In genomic region chr11:4263296-4263695, GRCm38 (mm10) we compare ENCODE assay signal across 26 mouse cellular contexts. TPM values are rescaled to one million over a fixed set of nuclear protein-coding genes. Genes with fewer than 3 reads are reported as not detected.
DNase-seq lines count a peak whose midpoint lies in the region; ATAC-seq and TF ChIP-seq lines count a peak whose summit lies in the region.
"Had no signal": no experiment of that assay in that cellular context is flagged by ENCODE, and none has a peak within 500 bp of the region (broad histone marks: within the 10 kb centered on the region; RNA-seq: fewer than 3 reads in every experiment).

No protein-coding gene starts in this region.

- no peaks in the 10 kb centered on the region for H3K9me3 ChIP-seq in heart, embryonic 10.5 days
- H3K9me3 ChIP-seq in heart, embryonic 12.5 days (replicated peaks): no peaks in the 10 kb centered on the region
- no peaks in the 10 kb centered on the region for H3K9me3 ChIP-seq in midbrain, embryonic 11.5 days (ENCODE audit: control insufficient read depth, low read length)
- no peaks in the 10 kb centered on the region for H3K9me3 ChIP-seq in midbrain, postnatal 0 days (ENCODE audit: low read length)
- H3K9me3 ChIP-seq in limb, embryonic 10.5 days (replicated peaks): no peaks in the 10 kb centered on the region
- H3K9me3 ChIP-seq: forebrain, embryonic 13.5 days had no signal

- peaks cover 63% of the 10 kb centered on the region for H3K4me1 ChIP-seq in heart, embryonic 10.5 days
- peaks cover 56% of the 10 kb centered on the region for H3K4me1 ChIP-seq in heart, embryonic 12.5 days (replicated peaks)
- H3K4me1 ChIP-seq in midbrain, embryonic 11.5 days (ENCODE audit: control insufficient read depth, insufficient read depth, low read length): 0 out of 2 replicates have a peak, but pooled peaks cover 8% of the 10 kb centered on the region
- H3K4me1 ChIP-seq in midbrain, postnatal 0 days (ENCODE audit: insufficient read depth, low read length): 0 out of 2 replicates have a peak, but pooled peaks cover 5% of the 10 kb centered on the region
- peaks cover 61% of the 10 kb centered on the region for H3K4me1 ChIP-seq in limb, embryonic 10.5 days

- no peak overlapping the region; the same call in 1 of the 2 replicates for H3K9ac ChIP-seq in heart, embryonic 12.5 days
- H3K9ac ChIP-seq in midbrain, embryonic 11.5 days (ENCODE audit: low read length): no peak overlapping the region
- no peak overlapping the region for H3K9ac ChIP-seq in midbrain, postnatal 0 days (replicated peaks; ENCODE audit: low read length, poor library complexity, severe bottlenecking)
- H3K9ac ChIP-seq: forebrain, embryonic 13.5 days had no signal

- H3K27ac ChIP-seq in heart, embryonic 10.5 days: 0 out of 2 replicates have a peak overlapping the region, but pooled peaks have one; percentile 56
- H3K27ac ChIP-seq in heart, embryonic 12.5 days (ENCODE audit: poor library complexity, severe bottlenecking): no peak overlapping the region
- H3K27ac ChIP-seq in midbrain, embryonic 11.5 days (ENCODE audit: low read depth, low read length): no peak overlapping the region
- H3K27ac ChIP-seq in midbrain, postnatal 0 days (ENCODE audit: low read depth, low read length): no peak overlapping the region
- H3K27ac ChIP-seq in limb, embryonic 10.5 days: peak overlapping the region; percentile 12; the same call in 1 of the 2 replicates
- H3K27ac ChIP-seq: forebrain, embryonic 13.5 days; heart, adult 2 months had no signal

- H3K36me3 ChIP-seq in heart, embryonic 10.5 days: no peaks in the 10 kb centered on the region
- no peaks in the 10 kb centered on the region for H3K36me3 ChIP-seq in heart, embryonic 12.5 days
- no peaks in the 10 kb centered on the region for H3K36me3 ChIP-seq in midbrain, embryonic 11.5 days (ENCODE audit: control insufficient read depth, insufficient read depth, low read length)
- H3K36me3 ChIP-seq in midbrain, postnatal 0 days (ENCODE audit: insufficient read depth, low read length): no peaks in the 10 kb centered on the region
- no peaks in the 10 kb centered on the region for H3K36me3 ChIP-seq in limb, embryonic 10.5 days

- ATAC-seq in heart, embryonic 12.5 days (ENCODE audit: insufficient number of reproducible peaks, low FRiP score): no peak
- ATAC-seq in midbrain, embryonic 11.5 days (ENCODE audit: low FRiP score): no peak
- ATAC-seq in midbrain, postnatal 0 days (ENCODE audit: low FRiP score): no peak
- ATAC-seq: activated CD4-positive, CD25-positive, alpha-beta regulatory T cell, adult 4 months; CD4-positive, CD25-positive, alpha-beta regulatory T cell, adult 4 months; forebrain, embryonic 13.5 days had no signal

- no peak overlapping the region for H3K4me2 ChIP-seq in heart, embryonic 12.5 days
- H3K4me2 ChIP-seq in midbrain, embryonic 11.5 days: no peak overlapping the region
- H3K4me2 ChIP-seq in midbrain, postnatal 0 days (ENCODE audit: low read depth, low read length, poor library complexity, severe bottlenecking): no peak overlapping the region
- H3K4me2 ChIP-seq: forebrain, embryonic 13.5 days; liver, embryonic 11.5 days had no signal

- WGBS in heart, embryonic 10.5 days: 43% methylated on average over 1 of the region's 1 CpGs
- WGBS in heart, embryonic 12.5 days: 23% methylated on average over 1 of the region's 1 CpGs
- 32% methylated on average over 1 of the region's 1 CpGs for WGBS in midbrain, embryonic 11.5 days
- 33% methylated on average over 1 of the region's 1 CpGs for WGBS in midbrain, postnatal 0 days
- 26% methylated on average over 1 of the region's 1 CpGs for WGBS in limb, embryonic 10.5 days

- H3K4me3 ChIP-seq in heart, embryonic 10.5 days: no peak overlapping the region
- H3K4me3 ChIP-seq in heart, embryonic 12.5 days: no peak overlapping the region
- H3K4me3 ChIP-seq in midbrain, embryonic 11.5 days (ENCODE audit: low read depth, low read length): no peak overlapping the region
- H3K4me3 ChIP-seq in midbrain, postnatal 0 days (ENCODE audit: low read depth, low read length): no peak overlapping the region
- no peak overlapping the region for H3K4me3 ChIP-seq in limb, embryonic 10.5 days
- H3K4me3 ChIP-seq: erythroblast, embryonic 14.5 days; forebrain, embryonic 13.5 days; heart, adult 2 months; myocyte had no signal

- peaks cover 68% of the 10 kb centered on the region for H3K27me3 ChIP-seq in heart, embryonic 10.5 days (ENCODE audit: insufficient read depth, poor library complexity, severe bottlenecking)
- H3K27me3 ChIP-seq in heart, embryonic 12.5 days (replicated peaks): peaks cover 50% of the 10 kb centered on the region
- peaks cover 33% of the 10 kb centered on the region for H3K27me3 ChIP-seq in midbrain, embryonic 11.5 days (ENCODE audit: control insufficient read depth, insufficient read depth, low read length)
- H3K27me3 ChIP-seq in midbrain, postnatal 0 days (ENCODE audit: insufficient read depth, low read length): peaks cover 40% of the 10 kb centered on the region
- peaks cover 57% of the 10 kb centered on the region for H3K27me3 ChIP-seq in limb, embryonic 10.5 days (ENCODE audit: low read depth, poor library complexity, severe bottlenecking)

- DNase-seq in heart, embryonic 10.5 days (ENCODE audit: low spot score): no peak
- peak; percentile 71 for DNase-seq in midbrain, embryonic 11.5 days (ENCODE audit: low spot score, missing footprints)
- no peak for DNase-seq in midbrain, postnatal 0 days (ENCODE audit: low spot score)
- peak; percentile 30 for DNase-seq in limb, embryonic 10.5 days (ENCODE audit: low spot score)
- no peak for DNase-seq in frontal cortex, postnatal 36 days (ENCODE audit: low spot score in 2 of 2)
- no peak for DNase-seq in adrenal gland, postnatal 25 days
- DNase-seq: cerebellum, adult 8-10 months; lung, adult 18-20 months; midbrain, embryonic 14.5 days; right cerebral cortex, postnatal 14 days; spleen, adult 18-20 months had no signal

- TF ChIP-seq CTCF in midbrain, postnatal 0 days (IDR thresholded peaks at IDR 0.05): no peak

RNA-seq across cellular contexts. Expression of gene Lif, which starts 5.9 kb away (rescaled TPM):
- 0.11 and 0.21 TPM in 2 replicates for polyA plus RNA-seq in heart, embryonic 10.5 days (2016; fragmentation: Nextera tagmentation; extraction: Ambion mirVana)
- 0.24 and 0.63 TPM in 2 replicates for polyA plus RNA-seq in heart, embryonic 12.5 days (2016; fragmentation: Nextera tagmentation; extraction: Ambion mirVana)
- polyA plus RNA-seq in midbrain, embryonic 11.5 days (2014; fragmentation: Nextera tagmentation; extraction: Ambion mirVana): not detected in 2 replicates
- total RNA-seq in midbrain, postnatal 0 days (2014; rRNA removed): 0.05 TPM in 2 replicates
- 0.05 TPM in 1 of 2 replicates, not detected in the other for polyA plus RNA-seq in midbrain, postnatal 0 days (2015; fragmentation: Nextera tagmentation; extraction: Ambion mirVana)
- 0.05 and 0.06 TPM in 2 replicates for polyA plus RNA-seq in limb, embryonic 10.5 days (2016; fragmentation: Nextera tagmentation; extraction: Ambion mirVana)
- 0.09 TPM in 1 of 2 replicates, not detected in the other for total RNA-seq in adrenal gland, postnatal 25 days (2021)
- polyA plus RNA-seq: erythroblast, embryonic 14.5 days; hindbrain, embryonic 11.5 days; liver, embryonic 11.5 days; midbrain, embryonic 14.5 days; neural tube, embryonic 14.5 days had no signal

RNA-seq across cellular contexts. Expression of gene Osm, which starts 27.1 kb away (rescaled TPM):
- polyA plus RNA-seq in heart, embryonic 10.5 days (2016; fragmentation: Nextera tagmentation; extraction: Ambion mirVana): 0.05 and 0.06 TPM in 2 replicates
- polyA plus RNA-seq in heart, embryonic 12.5 days (2016; fragmentation: Nextera tagmentation; extraction: Ambion mirVana): not detected in 2 replicates
- polyA plus RNA-seq in midbrain, embryonic 11.5 days (2014; fragmentation: Nextera tagmentation; extraction: Ambion mirVana): not detected in 2 replicates
- 0.16 TPM in 1 of 2 replicates, not detected in the other for total RNA-seq in midbrain, postnatal 0 days (2014; rRNA removed)
- 0.10 and 0.14 TPM in 2 replicates for polyA plus RNA-seq in midbrain, postnatal 0 days (2015; fragmentation: Nextera tagmentation; extraction: Ambion mirVana)
- polyA plus RNA-seq in limb, embryonic 10.5 days (2016; fragmentation: Nextera tagmentation; extraction: Ambion mirVana): not detected in 2 replicates
- not detected in 2 replicates for total RNA-seq in adrenal gland, postnatal 25 days (2021)
- total RNA-seq: gastrocnemius, postnatal 14 days; heart, postnatal 10 days; layer of hippocampus, adult 18-20 months; left cerebral cortex, postnatal 36 days had no signal
- polyA plus RNA-seq: embryonic facial prominence, embryonic 11.5 days; forebrain, embryonic 13.5 days; hindbrain, embryonic 11.5 days; myocyte had no signal

RNA-seq across cellular contexts. Expression of gene Castor1, which starts 45.3 kb away (rescaled TPM):
- 1.5 and 1.7 TPM in 2 replicates for polyA plus RNA-seq in heart, embryonic 10.5 days (2016; fragmentation: Nextera tagmentation; extraction: Ambion mirVana)
- polyA plus RNA-seq in heart, embryonic 12.5 days (2016; fragmentation: Nextera tagmentation; extraction: Ambion mirVana): 3.4 and 3.8 TPM in 2 replicates
- polyA plus RNA-seq in midbrain, embryonic 11.5 days (2014; fragmentation: Nextera tagmentation; extraction: Ambion mirVana): 2.5 and 2.7 TPM in 2 replicates
- 9.7 and 10.6 TPM in 2 replicates for total RNA-seq in midbrain, postnatal 0 days (2014; rRNA removed)
- polyA plus RNA-seq in midbrain, postnatal 0 days (2015; fragmentation: Nextera tagmentation; extraction: Ambion mirVana): 4.9 and 7.5 TPM in 2 replicates
- 1.8 and 2.1 TPM in 2 replicates for polyA plus RNA-seq in limb, embryonic 10.5 days (2016; fragmentation: Nextera tagmentation; extraction: Ambion mirVana)
- total RNA-seq in adrenal gland, postnatal 25 days (2021): 3.0 and 4.1 TPM in 2 replicates

Comparison
In these comparisons a context has a peak if more than half of its experiments do, and no peak if none do; other contexts are left out.
1. DNase-seq: peak in midbrain, embryonic 11.5 days (single experiment) and limb, embryonic 10.5 days (single experiment); none in heart, embryonic 10.5 days (single experiment), midbrain, postnatal 0 days (single experiment), frontal cortex, postnatal 36 days (0 of 2) and adrenal gland, postnatal 25 days (single experiment).
2. H3K27ac ChIP-seq: peak in heart, embryonic 10.5 days (single experiment) and limb, embryonic 10.5 days (single experiment); none in heart, embryonic 12.5 days (single experiment), midbrain, embryonic 11.5 days (single experiment) and midbrain, postnatal 0 days (single experiment).